Mouse (Mus musculus) natural killer cell, adult 2 months (primary cell): Measurements from ENCODE around the gene Psmd9.

ENCODE experiments used
- DNase-seq, 2 experiments: peaks; one replicate each; pipeline ENCODE4 v3.0.0; 2022; ENCODE audit warnings: low spot score in 2 of 2

The Psmd9 gene

GRCm38 (mm10) chr5:123251390-123251789, 82.2 kb downstream of the Psmd9 start:
- DNase-seq, result no peak

- DNase-seq, result peak in 1 of 2 experiments; percentile 29
Measured at GRCm38 (mm10) chr5:123251834-123252233, 82.6 kb downstream of the Psmd9 start, which contains the start of gene Wdr66. Gene Wdr66 (plus strand): TSS chr5:123252102.

GRCm38 (mm10) chr5:123256841-123257755, 87.9 kb downstream of the Psmd9 start:
- no peak for DNase-seq

- DNase-seq, result peak; percentile 46 to 68
Measured at GRCm38 (mm10) chr5:123258990-123259389, 89.8 kb downstream of the Psmd9 start.

GRCm38 (mm10) chr5:123260698-123261097, 91.5 kb downstream of the Psmd9 start:
- no peak for DNase-seq

GRCm38 (mm10) chr5:123266909-123267308, 97.7 kb downstream of the Psmd9 start:
- no peak for DNase-seq

- no peak for DNase-seq
Measured at GRCm38 (mm10) chr5:123268477-123269474, 99.6 kb downstream of the Psmd9 start.

- no peak for DNase-seq
Measured at GRCm38 (mm10) chr5:123270917-123271316, 101.7 kb downstream of the Psmd9 start.

GRCm38 (mm10) chr5:123272927-123273326, 103.7 kb downstream of the Psmd9 start:
- no peak for DNase-seq

GRCm38 (mm10) chr5:123276636-123277341, 107.6 kb downstream of the Psmd9 start:
- no peak for DNase-seq

- no peak for DNase-seq
Measured at GRCm38 (mm10) chr5:123277342-123277701, 108.1 kb downstream of the Psmd9 start.

- no peak for DNase-seq
Measured at GRCm38 (mm10) chr5:123277704-123278103, 108.5 kb downstream of the Psmd9 start.

- no peak for DNase-seq
Measured at GRCm38 (mm10) chr5:123279248-123279647, 110.0 kb downstream of the Psmd9 start.

GRCm38 (mm10) chr5:123281336-123282136, 112.3 kb downstream of the Psmd9 start:
- no peak for DNase-seq

- no peak for DNase-seq
Measured at GRCm38 (mm10) chr5:123285174-123285573, 116.0 kb downstream of the Psmd9 start.

GRCm38 (mm10) chr5:123288079-123288478, 118.9 kb downstream of the Psmd9 start:
- DNase-seq, result no peak

GRCm38 (mm10) chr5:123294653-123295052, 125.4 kb downstream of the Psmd9 start:
- no peak for DNase-seq

GRCm38 (mm10) chr5:123296224-123296806, 127.1 kb downstream of the Psmd9 start:
- DNase-seq, result no peak

GRCm38 (mm10) chr5:123296972-123297754, 128.0 kb downstream of the Psmd9 start:
- no peak for DNase-seq

GRCm38 (mm10) chr5:123297830-123298229, 128.6 kb downstream of the Psmd9 start:
- no peak for DNase-seq
